Mouse (Mus musculus) lung, postnatal 25 days (tissue): Measurements from ENCODE around the gene Sf3b1.
"Not testable (repeated sequence)": the region's sequence is repeated elsewhere in the genome, so short reads cannot be mapped to it uniquely, and the experiment has no call there.

Experiments used
- DNase-seq: peaks from one replicate; pipeline ENCODE4 v3.0.0; 2022; ENCODE audit warnings: low spot score

Sf3b1 gene

DNA sequence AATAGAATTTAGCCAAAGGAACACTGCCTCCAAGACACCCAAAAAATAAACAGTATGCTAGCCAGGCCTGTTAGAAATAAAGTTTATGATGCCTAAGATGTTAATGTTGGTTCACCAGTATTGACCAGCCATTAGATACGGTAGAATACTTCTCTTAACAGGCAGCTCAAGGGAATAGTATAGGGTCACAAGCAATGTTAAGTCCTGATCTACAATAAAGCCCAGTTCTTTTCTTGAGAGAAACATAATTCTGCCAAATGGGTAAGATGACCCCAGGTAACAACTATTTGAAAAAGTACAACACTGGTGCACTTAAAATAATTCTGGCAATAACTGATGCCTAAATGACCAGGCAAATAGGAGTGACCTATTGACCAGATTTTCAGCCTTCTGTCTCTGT, 685 bp upstream of the Sf3b1 start:
- DNase-seq, result no peak

DNA sequence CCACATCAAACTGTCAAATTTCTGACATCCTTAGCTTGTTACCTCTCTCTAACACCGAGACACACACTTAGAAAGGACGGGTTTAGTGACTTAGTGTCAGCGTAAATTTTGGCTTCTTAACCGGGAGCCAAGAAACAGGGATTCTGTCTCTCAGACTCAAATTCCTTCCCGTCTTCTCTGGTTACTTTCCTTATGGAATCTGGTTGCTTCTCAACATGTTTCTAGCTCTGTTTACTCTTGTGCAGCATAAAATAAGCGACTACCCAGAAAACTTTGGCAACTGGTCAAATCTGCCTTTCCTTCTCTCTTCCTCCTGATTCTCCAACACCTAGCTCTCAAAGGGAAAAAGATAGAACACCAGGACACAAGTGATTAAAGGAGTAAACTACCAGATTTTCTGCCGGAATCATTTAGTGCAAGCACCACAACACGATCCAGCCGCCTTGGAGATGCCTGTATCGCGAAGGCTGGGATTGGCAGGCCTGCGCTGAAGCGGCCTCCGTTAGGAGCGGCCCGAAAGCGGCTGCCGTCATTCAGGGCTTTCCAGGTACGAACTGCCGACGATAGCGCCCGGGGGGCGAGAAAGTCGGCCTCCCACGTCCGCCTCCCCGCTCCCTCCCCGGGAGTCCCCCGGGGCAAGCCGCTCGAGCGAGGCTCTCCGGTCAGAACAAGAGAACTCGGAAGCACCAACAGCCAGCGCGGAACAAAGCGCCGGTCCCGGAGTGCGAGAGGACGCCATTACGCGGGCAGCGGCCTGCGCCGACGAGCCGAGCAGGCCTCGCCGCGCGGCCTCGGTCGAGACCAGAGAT, 633 bp downstream of the Sf3b1 start:
- DNase-seq, result peak; percentile 30

DNA sequence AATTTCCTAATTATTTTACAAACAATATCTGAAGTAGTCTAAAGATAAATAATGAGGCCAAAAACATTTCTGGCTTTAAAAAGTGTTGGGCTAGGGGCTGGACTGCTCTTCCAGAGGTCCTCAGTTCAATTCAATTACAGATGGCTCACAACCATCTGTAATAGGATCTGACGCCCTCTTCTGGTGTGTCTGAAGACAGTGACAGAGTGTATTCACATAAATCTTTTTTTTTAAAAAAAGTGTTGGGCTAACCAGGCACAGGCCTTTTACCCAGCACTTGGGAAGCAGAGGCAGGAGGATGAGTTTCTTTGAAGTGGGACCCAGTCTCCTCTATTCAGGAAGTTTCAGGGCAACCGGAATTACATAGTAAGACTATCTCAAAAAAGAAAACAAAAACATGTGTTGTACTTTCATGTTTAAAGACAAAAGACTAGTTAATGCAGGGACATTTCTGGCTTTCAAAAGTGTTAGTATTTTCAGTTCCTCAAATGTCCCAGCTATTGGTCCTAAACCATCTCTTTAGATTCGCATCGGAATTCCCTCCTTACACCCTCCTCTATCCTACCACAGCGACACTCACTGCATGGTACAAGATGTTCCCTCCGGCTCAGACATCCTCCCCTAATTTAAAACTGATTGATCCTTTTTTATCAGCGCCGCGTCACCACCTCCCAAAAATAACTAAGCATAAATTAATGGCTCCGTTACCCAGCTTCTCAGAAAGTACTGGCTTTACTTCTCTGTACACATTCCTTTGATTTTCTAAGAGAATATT, 1.4 kb downstream of the Sf3b1 start:
- DNase-seq, result peak; percentile 20

DNA sequence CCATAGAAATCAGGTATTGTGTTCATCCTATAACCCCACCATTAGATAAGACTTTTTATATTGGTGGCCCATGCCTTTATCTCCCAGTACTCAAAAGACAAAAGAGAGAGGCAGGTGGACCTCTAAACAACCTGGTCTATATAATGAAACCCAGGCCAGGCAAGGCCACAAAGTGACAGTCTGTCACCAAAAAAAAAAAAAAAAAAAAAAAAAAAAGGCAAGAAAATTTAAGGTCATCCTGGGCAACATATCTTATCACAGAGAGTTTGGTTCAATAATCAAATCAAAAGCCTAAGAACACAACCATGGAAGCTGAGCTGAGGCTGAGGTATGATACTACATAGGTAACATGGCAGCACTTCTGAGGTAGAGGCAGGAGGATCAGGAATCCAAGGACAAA, 5.4 kb downstream of the Sf3b1 start:
- no peak for DNase-seq

DNA sequence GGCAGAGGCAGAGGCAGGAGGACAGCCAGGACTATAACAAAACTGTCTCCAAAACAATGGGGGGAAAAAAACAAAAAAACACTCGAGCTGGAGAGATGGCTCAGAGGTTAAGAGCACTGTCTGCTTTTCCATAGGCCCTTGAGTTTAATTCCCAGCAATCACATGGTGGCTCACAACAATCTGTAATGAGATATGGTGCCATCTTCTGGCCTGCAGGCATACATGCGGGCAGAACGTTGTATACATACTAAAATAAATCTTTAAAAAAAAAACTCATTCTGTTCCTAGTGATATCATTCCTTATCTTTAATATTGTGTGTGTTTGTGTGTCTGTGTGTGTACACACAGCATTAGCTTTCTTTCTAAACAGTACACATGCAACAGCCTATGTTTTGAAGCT, 14.8 kb downstream of the Sf3b1 start:
- no peak for DNase-seq

DNA sequence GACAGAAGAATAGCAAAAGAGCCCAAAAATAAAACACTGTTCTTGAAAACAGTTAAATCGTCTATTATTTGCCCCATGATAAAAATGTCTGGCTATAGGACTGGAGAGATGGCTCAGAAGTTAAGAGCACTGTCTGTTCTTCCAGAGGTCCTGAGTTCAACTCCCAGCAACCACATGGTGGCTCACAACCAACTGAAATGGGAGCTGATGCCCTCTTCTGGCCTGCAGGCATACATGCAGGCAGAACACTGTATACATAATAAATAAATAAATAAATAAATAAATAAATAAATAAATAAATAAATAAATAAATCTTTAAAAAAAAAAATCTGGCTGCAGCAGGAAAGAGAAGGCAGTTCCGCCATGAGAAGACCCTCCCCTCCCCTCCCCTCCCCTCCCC, 19.0 kb downstream of the Sf3b1 start:
- DNase-seq, result not testable (repeated sequence)

DNA sequence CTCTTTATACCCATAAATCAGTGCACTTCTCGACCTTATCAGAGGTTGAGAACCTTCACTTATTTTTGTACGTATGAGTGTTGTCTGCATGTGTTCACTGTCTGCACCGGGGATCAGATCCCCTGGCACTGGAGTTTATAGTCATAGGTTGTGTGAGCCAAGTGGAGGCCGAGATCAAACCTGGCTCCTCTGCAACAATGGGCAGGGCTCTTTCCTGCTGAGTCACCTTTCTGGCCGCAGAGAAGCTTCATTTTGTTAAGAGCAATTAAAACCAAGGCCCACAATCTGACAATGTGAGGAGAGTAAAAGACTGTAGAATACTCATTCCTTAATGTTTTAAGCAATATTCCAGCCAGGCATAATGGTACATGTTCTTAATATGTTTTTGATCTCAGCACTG, 33.7 kb downstream of the Sf3b1 start:
- no peak for DNase-seq

DNA sequence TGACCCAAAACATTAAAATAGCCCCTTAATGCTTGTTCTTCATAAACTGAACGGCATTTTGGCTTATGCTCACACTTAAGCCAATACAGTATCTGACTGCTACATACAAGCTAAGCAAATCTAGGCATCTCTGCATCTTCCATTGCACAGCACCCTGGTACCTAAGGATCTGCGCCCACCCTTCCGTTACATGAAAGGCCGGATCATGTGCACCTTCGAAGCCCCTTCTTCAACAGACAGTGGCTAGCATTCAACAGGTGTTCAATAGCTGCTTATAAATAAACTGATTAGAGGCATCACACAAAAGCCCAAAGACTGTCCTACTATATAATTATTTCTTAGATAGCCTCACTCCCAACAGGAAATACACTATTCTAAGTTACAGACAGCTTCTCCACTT, 41.0 kb downstream of the Sf3b1 start:
- DNase-seq, result no peak

DNA sequence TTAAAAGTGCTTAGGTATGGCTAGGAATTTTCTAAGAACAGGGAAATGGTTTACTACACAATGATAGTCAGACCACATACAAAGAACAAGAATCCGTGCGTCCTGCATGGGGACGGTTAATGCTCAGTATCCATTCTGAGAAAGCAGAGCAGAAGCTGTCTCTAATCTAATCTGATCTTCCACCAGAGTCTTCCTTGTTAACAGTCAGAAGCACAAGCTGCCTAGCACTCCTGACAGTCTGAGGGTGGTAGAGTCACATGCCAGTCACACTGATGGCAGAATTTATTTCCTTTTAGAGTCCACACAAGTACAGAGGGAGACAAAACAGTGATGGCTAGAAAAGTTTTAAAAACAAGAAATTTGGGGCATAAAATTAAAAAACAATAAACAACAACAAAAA, 41.5 kb downstream of the Sf3b1 start:
- DNase-seq, result no peak

DNA sequence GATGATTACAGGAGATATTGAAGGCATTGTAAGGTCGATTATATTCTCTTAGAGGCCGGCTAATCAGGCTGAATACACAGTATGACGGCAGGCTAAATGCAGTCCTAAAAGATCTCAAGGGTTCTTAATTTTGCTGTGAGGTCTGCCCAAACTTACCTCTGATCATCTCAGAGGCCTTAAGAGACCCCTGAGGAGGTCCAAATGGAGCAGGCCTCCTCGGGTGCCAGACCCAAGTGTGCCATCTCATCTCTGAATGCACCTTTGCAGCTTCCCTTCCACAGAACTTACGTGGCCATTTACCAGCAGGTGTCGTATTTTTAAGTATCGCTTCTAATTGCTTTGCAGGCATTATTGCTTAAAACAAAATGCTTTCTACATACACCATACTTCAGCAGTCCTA, 43.1 kb downstream of the Sf3b1 start:
- DNase-seq, result no peak

DNA sequence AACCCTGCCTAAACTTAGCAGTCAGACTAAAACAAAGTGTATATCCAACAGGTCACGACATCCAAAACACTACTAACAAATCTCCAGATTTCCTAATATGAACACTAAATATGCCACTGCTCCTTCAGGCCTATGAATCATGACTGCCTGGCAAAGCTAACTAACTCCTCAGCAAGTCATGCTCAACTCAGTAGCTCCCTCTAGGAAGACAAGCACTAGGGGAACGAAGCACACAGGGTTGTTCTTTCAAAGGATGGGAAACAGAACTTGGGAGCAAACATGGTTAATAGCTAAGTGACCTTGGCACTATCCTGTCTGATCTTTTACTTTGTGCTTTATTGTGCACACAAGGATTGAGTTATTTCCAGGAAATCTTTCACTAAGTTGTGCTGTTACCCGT, 43.9 kb downstream of the Sf3b1 start:
- peak; percentile 47 for DNase-seq

DNA sequence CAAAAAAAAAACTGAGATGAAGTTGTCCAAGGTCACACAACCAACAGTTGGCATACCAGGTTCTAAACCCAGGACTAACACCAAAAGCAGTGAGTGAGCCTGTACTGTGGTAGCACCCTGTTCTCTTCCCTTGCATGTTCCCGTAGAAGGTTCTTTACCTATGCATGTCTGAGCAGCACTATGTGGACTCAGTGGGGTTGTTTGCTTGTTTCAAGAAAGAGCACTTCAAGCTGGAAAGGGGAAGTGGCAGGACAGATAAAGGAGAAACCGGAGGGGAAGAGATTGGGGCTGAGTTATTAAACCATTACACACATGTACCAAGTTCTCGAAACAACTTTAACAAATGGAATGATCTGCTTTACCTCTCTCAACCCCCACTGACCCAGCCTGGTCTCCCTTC, 44.6 kb downstream of the Sf3b1 start:
- no peak for DNase-seq

DNA sequence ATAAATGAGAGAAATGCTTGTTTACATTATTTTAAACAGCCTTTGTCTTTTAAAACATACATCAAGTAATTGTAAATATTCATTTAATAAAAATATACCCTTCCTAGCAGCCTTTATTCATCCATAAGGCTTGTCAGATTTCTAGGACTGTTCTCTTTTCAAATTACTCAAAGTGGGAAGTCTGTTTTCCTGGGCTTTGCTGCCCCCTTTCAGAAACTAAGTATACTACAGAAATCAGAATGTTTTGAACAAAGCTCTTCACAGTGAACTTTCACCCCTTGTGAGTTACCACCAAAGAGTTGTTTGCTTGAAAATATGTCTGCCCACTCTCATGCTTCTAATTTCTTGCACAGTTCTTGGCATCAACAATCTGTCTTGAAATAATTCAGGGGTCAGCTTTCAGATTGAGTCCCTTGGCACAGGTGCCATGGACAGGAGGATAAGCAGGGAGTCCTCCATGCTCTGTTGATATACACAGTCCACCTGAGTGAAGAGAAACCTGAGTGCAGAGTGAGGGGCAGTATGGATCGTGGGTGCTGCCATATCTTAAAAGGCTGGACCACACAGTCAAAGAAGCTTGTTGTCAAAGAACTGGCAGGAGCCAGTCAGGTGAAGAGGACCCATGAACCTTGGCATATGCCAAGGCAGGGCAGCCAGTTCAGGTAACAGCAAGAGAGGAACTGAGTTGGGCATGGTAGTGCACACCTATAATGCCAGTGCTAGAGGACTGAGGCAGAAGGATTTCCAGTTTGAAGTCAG, 47.9 kb downstream of the Sf3b1 start:
- peak; percentile 25 for DNase-seq

DNA sequence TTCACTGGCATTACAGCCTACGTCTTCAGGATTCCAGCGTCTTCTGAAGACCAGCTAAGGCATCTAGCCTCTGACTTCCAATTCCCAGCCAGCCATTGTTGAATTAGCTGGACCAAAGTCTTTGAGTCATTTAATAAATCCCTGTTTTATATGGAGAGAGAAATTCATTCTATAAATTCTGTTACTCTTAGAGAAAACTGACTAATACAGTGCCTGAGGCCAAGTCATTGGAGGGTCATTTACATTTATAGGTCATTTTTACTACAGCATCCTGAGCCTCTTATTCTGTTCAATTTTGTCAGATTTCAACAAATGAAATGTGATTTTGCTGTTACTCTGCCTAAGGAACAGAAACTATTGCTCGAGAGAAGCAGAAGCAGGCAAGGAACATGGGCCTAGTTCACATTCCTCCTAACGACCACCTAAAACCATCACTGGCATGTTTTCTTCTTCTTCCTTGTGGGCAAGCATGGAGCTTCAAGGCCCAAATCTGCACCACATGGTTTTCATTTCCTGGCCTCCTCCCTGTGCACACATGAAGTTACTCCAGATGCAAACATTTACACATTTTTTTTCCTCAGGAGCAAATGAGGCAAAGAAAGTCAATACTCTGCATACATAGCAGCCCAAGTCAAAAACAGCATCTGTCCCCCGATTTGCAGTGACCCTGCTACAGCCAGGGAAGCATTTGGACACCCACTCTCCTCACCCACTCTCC, 55.4 kb downstream of the Sf3b1 start:
- DNase-seq, result no peak

DNA sequence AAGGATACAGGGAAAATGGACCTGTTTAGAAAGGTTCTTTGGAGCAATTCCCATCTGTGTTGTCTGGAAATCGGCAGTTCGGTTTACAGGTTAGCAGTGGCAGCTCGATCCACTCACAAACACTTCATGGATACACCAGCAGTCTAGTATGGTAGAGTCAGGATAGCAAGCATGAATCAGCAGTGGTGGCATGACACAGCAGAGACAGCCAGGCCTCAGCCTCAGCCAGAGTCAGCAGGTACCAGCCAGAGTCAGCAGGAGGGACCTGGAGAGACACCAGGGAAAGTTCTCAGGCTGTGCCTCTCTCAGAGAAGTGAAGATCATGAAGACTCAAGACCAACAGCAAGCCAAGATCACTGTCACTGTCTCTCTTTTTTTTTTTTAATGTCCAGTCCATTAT, 60.4 kb downstream of the Sf3b1 start:
- no peak for DNase-seq

DNA sequence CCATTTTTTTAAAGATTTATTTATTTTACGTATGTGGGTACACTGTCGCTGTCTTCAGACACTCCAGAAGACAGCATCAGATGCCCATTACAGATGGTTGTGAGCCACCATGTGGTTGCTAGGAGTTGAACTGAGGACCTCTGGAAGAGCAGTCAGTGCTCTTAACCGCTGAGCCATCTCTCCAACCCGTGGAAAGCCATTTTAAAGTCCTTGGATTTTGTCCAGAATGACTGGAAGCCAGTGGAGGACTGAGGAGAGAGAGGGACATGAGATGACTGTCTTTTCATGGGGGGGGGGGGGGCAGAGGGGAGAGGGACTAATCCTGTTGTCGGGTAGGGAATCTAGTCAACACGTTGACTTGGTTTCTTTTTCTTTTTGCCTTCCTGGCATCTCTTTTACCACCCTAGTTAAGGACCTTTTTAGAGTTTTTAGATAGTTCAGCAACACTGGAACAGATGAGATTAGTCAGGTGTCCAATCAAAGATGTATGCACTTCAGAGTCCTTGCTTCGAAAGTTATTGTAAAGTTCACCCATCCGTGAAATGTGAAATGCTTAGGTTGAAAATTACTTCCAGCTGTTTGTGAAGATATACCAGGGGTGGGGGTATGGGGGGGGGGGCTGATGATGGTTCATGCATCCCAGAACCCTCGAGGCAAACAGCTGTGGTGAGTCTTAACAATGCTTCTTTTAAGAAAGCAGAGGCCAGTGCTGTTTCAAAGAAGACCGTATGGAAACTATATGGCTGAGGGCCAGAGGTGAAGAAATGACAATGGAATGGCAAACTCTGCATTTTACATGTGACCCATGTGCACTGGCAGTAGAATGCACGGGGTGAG, 61.9 kb downstream of the Sf3b1 start:
- no peak for DNase-seq

DNA sequence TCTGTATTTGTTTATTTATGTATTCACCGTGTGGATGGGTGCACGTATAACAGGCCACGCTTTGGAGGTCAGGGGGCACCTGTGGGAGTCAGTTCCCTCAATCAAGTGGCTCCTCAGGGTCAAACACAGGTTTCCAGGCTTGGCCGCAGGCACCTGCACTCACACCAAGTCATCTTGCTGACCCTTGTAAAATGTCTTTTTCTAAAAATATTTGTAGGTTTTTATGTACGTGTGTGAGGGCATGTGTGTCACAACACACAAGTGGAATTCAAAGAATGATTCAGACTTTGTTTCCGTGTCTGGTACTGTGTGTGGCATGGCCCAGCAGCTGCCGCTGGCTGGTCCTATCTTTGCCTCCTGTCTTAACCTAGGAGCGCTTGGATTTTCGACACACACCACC, 65.6 kb downstream of the Sf3b1 start:
- DNase-seq, result no peak

DNA sequence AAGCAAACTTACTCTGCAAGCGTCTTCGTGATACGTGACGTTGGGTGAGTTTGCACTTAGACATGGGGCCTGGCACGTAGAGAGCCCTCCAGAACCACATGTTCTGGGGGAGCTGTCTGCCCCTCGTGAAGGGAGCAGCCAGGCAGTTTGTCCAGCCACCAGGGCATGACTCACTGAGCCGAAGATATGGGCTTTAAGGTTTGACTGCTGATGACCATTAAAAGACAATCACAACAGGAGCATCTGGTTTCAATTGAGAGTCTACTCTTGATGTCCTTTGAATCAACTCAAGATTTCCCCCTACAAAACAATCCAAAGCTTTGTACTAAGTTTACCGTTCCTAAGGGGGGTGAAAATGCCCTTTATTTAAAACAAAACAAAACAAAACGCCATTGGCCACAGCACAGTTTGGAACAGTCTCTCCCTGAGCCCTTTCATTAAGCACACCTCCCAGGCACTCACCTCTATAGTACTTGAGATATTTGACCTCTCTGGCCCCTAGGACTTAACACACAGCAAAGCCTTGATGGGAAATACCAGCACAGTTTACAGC, 66.6 kb downstream of the Sf3b1 start:
- peak; percentile 26 for DNase-seq

DNA sequence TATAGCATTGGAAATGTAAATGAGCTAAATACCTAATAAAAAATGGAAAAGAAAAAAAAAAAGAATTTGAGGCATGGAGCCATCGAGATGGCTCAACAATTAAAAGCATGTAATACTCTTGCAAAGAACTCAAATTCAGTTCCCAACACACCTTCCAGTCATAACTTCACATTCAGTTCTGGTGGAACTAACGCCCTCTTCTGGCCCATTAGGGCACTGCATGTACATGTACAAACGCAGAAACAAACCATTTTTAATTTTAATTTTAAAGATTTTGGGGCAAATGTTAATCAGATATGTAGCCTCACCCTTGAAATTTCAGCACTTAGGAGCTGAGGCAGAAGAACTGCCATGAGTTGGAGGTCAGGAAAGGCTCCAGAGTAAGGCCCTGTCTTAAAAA, 68.8 kb downstream of the Sf3b1 start:
- no peak for DNase-seq

DNA sequence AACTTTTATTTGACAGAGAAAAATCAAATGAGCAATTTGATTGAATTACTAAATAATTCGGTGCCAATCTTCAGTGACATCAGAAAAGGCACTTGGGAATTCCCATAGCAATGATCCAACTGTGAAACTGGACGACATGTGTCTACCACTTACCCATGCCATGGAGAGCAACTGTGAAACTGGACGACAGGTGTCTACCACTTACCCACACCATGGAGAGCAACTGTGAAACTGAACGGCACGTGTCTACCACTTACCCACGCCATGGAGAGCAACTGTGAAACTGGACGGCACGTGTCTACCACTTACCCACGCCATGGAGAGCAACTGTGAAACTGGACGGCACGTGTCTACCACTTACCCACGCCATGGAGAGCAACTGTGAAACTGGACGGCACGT, 70.3 kb downstream of the Sf3b1 start:
- DNase-seq, result not testable (repeated sequence)

DNA sequence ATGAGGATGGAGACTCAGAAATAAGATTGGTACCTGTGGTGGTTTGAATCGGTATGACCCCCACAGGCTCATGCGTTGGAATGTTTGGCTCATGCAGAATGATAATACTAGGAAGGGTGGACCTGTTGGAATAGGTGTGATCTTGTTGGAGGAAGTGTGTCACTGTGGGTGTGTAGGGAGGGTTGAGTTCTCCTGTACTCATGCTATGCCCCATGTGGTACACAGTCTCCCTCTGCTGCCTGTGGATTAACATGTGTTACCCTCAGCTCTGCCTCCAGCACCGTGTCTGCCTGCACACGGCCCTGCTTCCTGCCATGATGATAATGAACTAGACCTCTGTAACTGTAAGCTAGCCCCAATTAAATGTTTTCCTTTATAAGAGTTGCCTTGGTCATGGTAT, 72.4 kb downstream of the Sf3b1 start:
- DNase-seq, result no peak
